Mouse (Mus musculus) stomach, postnatal 0 days (tissue): ENCODE measurements around the gene Cd38.

Experiments
- CTCF ChIP-seq: IDR thresholded peaks from 2 replicates; pipeline ENCODE4 v1.5.1; 2016; ENCODE audit warnings: antibody characterized with exemption, low read depth, mild to moderate bottlenecking, moderate library complexity
- EP300 ChIP-seq: optimal IDR thresholded peaks from 2 replicates; pipeline ENCODE3; 2016; ENCODE audit warnings: antibody characterized with exemption

DNA sequence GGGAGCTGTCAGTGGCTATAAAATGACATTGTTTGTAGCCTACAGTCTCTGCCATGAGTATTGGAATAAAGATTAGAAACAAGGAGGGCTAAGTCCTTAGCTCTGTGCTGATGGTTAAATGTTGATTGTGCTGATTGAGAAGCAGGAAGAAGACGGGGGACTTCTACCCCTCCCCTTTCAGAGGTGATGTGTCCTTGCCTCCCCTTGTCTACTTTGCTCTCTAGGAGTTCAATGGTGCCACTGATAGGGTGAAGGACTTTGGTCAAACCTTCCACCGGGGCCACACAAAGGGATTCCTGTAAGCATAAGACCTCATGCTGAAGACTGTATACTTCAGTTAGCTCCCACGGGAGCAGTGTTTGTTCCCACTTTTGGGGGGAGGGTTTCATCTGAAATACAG lies 45.5 kb upstream of the Cd38 start:
- TF ChIP-seq CTCF (no peak), EP300 (no peak)
